Mouse (Mus musculus) thymus, postnatal 36 days (tissue): Measurements from ENCODE around the gene Pih1d1.
"Not testable (repeated sequence)": the region's sequence is repeated elsewhere in the genome, so short reads cannot be mapped to it uniquely, and the experiment has no call there.

Experiments used
- DNase-seq, 2 experiments: peaks; one replicate each; pipeline ENCODE4 v3.0.0; 2022; ENCODE audit warnings: mixed read lengths in 2 of 2

Pih1d1 gene

DNA sequence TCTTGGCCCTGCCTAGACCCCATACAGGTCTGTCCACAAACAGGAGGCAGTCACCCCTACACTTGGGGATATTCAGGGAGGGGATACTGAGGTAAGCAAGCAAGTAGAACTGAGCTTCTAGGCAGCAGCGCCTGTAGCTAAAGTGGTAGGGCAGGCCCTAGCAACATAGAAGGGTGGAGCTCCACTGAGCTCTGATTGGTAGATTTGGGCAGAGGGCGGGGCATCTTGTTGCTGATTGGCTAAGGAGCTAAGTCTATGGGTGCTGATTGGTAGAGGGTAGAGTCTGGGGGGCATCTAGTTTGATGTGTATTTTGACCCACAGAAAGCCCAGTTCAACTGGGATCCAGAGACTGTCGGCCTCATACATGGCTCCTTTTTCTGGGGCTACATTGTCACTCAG, 15.4 kb downstream of the Pih1d1 start:
- peak; percentile 24 to 32 for DNase-seq

DNA sequence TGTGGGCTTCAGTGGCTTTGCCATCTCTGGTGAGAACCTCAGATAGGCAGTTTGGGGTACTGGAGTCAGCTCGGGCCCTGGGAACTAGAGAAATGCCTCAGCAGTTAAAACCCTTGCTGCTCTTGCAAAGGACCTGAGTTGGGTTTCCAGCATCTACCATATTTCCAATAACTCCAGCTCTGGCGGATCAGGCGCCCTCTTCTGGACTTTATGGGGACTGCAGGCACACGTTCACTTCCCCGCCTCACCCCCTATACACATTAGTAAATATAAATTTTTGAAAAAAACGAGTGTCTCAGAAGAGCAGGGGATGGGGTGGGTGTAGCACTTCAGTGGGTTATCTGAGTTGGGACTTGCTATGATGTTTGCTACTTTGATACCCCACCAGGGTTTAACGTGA, 18.9 kb downstream of the Pih1d1 start:
- DNase-seq = peak; percentile 38 to 55

DNA sequence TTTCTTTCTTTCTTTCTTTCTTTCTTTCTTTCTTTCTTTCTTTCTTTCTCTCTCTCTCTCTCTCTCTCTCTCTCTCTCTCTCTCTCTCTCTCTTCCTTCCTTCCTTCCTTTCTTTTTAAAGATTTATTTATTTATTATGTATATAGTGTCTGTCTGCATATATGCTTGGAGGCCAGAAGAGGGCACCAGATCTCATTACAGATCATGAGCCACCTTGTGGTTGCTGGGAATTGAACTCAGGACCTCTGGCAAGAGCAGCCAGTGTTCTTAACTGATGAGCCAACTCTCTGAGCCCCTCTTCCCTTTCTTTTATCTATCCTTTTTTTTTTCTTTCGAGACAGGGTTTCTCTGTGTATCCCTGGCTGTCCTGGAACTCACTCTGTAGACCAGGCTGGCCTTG, 19.7 kb downstream of the Pih1d1 start:
- not testable (repeated sequence) for DNase-seq

DNA sequence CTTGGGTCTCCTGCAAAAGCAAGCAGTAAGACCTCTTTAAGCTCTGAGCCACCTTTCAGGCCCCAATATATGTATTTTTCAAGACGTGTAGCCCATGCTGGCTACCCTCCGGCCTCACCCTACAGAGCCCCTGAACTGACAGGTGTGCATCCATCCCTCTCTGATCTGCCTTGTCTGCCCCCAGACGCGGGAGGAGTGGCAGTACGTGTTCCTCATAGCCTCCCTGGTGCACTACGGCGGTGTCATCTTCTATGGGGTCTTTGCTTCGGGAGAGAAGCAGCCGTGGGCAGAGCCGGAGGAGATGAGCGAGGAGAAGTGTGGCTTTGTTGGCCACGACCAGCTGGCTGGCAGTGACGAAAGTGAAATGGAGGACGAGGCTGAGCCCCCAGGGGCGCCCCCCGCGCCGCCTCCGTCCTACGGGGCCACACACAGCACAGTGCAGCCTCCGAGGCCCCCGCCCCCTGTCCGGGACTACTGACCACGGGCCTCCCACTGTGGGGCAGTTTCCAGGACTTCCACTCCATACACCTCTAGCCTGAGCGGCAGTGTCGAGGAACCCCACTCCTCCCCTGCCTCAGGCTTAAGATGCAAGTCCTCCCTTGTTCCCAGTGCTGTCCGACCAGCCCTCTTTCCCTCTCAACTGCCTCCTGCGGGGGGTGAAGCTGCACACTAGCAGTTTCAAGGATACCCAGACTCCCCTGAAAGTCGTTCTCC, 20.6 kb downstream of the Pih1d1 start:
- DNase-seq = no peak

DNA sequence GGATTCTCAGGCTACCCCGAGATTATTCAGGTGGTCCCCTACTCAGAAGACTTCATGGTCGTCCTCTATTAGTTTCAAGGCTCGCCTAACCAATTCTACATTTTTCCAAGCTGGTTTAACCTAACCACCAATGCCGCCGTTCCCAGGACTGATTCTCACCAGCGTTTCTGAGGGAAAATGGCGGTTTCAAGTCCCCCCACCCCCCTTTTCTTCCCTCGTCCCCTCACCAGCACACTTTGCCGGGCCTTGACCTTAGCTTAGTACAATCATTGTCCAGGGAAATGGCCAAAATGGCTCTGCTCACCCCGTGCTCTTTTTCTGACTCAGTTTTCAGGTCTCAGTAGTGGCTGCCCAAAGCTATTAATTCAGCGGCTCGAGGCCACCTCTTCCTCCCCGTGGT, 21.3 kb downstream of the Pih1d1 start:
- DNase-seq = no peak

DNA sequence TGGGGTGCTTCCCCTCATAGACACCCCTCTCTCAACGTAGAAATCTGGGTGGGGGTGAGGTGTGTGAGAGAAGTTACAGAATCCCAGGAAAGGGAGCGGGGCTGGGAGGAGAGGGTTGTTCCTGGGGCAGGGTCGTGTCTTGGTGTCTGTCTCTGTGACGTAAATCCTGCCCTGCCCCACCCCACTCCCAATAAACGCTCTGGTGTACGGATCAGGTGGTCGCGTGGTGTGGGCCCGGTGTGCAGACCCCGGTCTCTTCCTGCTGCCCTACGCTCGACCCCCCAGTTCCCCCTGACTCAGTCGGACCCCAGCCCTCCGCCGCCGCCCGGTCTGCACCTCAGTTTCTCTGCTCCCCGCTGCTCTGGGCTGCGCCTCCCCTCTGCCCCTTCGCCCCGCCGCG, 21.8 kb downstream of the Pih1d1 start:
- DNase-seq = no peak

DNA sequence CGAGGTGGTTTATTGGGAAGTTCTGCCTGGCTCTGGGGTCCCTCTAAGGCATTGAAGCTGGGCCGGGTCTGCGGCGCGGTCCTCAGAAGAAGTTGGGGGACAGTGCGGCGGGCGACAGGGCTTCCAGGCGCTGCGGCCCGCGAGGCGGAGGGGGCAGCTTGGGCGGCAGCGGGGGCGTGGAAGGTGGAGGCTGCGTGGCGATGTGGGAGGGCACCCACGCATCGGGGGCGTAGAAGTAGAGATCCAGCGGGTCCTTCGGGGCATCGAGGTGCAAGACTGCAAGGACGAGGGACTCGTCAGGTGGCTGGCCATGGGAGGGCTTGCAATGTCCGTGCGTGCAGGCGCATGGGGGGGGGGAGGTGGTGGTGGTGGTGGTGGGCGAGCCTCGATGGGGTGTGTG, 22.3 kb downstream of the Pih1d1 start:
- DNase-seq = no peak

DNA sequence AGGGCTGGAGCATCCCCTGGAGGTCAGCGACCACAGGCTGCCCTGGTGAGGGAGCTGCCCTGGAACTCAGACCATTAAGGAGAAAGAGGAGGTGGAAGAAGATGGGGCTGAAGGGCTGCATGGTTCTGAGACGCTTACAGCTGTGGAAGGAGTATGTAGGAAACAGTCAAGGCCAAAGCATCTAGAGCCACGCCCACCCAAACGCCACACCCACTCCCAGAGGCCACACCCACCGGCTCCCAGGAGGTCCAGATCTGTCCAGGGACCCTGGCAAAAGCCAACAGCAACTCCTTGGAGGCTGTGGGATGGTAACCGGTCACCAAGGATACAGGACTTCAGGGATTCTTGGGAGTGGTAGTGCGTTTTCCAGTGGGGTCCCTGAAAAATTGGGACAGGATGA, 24.4 kb downstream of the Pih1d1 start:
- DNase-seq = no peak

DNA sequence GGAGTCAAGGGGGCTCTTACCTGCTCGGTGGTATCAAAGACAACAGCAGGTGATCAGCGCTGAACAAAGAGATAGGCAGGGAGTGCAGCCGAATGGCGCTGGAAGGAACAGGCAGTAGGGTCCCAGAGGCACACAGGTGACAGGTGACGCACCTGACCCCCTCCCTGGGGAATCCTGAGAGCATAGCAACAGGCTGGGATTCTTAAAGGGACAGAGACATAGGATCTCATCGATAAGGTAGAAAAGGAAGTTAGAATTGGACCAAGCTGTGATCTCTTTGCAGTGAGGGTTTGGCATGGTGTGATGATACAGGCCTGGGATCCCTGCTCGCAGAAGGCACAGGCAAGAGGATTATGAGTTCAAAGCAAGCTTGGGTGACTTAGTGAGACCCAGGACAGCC, 25.4 kb downstream of the Pih1d1 start, which contains the start of gene Gfy:
TSS of gene Gfy (minus strand) at position 101 of the 400 bp plus-strand sequence.
- no peak for DNase-seq

DNA sequence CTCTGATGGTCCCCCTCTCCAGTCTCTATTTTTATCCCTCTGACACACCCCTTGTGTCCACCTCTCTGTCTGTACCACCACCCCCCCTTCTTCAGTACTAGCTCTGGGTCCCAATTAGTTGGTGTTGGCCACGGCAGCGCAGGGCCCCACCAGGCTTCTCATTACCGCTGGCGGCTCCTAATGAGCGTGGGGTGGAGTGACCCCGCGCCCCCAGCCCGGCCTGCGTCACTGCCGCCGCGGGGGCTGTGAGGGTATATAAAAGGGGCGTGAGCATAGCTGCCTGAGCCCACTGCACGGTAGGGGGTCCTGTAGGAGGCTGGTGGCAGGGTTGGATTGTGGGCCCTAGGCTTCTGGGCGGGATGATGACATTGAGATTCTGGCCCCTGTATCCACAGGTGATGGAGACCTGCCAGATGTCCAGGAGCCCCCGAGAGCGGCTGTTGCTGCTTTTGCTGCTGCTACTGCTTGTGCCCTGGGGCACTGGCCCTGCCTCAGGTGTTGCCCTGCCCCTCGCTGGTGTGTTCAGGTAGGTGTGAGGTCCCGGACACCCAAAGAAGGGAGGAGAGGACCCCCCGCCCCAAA, 26.9 kb downstream of the Pih1d1 start, which contains the start of gene Pth2:
TSS of gene Pth2 (plus strand) at position 100 of the 582 bp plus-strand sequence.
- no peak for DNase-seq

DNA sequence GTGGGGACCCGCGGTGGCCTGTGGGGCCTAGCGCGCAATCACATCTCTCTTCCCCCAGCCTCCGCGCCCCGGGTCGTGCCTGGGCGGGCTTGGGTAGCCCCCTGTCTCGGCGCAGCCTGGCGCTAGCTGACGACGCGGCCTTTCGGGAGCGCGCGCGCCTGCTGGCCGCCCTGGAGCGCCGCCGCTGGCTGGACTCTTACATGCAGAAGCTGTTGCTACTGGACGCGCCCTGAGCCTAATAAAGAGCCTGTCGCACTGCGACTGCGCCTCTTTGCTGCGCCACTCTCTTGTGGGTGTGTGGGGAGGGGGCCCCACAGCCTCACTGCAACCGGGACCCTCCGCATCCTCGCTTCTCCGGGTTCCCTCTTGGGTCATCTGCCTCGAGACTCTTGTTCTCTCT, 27.4 kb downstream of the Pih1d1 start:
- DNase-seq = no peak

DNA sequence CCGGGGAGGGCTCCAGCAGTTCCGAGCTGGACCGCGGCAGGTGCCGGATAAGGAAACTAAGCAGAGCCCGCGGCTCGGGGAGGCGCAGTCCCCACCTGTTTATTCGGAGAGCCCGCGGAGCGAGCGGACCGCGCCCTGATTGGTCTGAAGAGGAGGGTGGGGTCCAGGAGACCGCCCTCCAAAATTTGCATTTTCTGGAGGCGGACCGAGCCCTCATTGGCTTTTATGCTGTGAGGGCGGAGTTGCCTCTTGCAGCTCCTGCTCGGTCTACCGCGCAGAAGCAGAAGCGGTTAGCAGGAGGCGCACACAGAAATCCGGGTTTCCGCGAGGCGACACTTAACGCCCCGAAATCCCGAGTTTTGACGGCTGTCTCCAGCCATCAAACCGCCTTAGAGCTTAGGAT, 28.1 kb downstream of the Pih1d1 start:
- DNase-seq = peak; percentile 81 to 89

DNA sequence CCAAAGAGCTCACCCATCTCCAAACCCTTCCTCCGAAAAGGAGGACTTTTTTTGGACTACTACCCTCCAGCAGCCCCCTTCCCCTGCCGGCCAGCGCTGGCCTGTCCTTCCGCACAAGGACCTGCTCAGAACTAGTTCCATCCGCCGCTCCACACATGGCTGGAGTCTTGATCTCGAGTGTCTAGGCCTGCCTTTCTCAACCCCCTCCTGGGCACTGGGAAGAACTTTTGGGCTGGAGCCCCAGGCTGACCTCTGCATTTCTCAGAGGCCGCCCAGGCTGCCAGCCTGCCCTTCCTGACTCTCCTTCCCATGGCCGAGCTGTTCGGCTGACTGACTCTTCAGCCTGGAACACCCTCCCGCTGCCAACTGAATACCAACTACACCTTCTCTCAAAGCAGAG, 28.5 kb downstream of the Pih1d1 start:
- no peak for DNase-seq

DNA sequence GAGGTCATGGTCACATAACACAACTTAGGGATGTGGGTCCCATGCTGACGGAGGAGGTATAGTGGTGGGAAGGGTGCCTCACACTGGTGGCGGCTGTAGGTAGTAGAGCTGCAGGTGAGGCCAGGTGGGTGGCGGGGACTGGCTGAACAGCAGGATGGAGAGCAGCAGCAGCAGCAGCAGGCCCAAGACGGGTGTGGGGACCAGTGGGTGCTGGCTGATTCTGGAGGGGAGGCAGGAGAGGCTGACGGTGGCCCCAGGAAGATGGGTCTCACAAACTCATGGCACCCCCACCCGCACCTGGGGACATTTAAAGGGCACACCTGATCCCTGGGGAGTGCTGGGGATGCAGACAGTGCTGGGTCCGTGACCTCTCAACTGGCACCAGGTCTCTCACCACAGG, 29.6 kb downstream of the Pih1d1 start:
- DNase-seq = no peak

DNA sequence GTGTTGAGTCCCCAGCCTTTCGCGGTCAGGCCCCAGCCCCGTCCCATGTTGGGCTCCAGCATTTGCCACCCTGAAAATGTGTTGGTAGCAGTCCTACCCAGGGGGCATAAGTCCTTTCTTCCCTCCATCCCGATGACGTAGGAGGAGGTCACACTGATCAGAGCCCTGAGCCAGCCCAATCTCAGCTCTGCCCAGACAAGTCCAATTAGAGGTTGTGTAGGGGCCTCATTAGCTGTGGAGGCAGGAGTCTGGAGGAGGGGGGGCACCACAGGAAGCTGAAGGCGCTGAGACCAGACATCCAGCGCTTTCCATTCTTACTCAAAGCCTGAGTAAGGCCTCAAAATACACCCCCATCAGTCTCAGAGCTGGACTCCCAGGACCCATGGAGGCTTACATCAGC, 31.8 kb downstream of the Pih1d1 start:
- DNase-seq = no peak

DNA sequence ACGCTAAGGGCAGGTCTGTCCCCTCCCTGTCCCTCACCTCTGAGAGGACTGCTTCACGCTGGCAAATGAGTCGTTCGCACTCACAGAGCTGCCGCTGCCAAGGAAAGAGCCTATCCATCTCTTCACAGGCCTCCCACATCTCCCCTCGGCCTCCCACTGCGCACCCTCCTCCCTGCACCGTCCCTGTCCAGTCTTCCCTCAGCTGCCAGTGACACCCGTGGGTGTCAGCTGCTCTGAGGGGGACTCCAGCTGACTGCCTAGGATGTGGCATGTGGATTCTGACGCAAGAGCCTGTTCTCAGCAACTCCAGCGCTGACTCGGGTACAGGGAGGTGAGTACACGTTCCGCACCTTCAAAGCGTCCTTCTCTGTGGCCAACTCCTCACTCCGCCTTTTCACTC, 35.5 kb downstream of the Pih1d1 start:
- no peak for DNase-seq

DNA sequence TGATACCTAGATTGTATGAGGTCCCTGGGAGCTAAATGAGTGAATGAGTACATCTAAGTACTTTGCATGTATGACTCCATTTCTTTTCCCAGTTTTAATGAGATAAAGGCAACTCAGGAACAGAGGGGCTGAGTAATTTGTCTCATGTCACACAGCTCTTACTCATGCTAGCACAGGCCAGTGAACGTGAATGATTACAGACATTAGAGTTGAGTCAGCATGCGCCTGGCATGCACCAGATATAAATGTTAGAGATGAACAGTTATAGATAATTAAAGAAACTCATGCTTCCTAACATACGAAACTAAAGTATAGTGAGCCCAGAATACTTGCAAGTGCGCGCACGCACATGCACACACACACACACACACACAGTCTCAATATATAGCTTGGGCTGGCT, 36.1 kb downstream of the Pih1d1 start:
- DNase-seq = no peak

DNA sequence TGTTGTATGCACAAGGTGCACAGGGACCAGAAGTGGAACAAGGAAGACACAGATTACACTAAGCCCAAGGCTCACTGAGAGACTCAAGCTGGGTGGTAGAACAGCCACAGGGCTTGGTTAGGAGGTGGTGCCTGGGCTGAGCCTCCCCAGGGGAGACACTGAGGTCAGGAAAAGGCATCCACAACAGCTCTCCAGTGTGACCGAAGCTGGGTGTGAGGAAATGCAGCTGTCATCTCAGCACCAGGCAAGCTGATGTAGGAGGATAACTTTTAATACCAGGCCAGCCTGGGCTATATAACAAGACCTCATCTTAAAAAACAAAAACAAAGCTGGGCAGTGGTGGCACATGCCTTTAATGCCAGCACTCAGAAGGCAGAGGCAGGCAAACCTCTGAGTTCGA, 37.1 kb downstream of the Pih1d1 start:
- DNase-seq = no peak

DNA sequence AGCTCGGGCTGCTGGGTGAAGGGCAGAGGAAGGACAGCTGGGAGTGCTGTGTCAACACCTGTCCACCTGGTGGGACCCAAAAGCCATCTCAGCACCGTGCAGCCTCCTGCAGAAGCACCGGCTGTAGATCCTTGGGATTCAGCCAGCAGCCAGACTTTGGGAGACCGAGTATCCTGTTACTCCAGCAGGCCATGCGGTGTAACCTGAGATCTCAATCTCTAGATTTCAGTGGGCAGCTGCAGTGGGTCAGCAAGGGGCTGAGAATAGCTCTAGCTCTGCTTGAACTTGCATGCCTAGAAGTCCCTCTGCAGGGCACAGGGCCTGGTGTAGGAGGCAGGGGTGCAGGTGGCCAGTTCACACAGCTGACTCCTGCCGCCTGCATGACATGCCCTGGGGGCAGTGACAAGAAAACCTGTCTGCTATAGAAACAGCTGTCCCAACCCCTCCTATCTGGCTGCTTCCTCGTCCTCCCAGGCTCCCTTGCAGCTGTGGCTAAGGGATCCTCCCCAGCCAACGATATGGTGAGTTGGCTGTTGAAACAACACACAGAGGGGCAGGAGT, 37.8 kb downstream of the Pih1d1 start:
- DNase-seq = no peak

DNA sequence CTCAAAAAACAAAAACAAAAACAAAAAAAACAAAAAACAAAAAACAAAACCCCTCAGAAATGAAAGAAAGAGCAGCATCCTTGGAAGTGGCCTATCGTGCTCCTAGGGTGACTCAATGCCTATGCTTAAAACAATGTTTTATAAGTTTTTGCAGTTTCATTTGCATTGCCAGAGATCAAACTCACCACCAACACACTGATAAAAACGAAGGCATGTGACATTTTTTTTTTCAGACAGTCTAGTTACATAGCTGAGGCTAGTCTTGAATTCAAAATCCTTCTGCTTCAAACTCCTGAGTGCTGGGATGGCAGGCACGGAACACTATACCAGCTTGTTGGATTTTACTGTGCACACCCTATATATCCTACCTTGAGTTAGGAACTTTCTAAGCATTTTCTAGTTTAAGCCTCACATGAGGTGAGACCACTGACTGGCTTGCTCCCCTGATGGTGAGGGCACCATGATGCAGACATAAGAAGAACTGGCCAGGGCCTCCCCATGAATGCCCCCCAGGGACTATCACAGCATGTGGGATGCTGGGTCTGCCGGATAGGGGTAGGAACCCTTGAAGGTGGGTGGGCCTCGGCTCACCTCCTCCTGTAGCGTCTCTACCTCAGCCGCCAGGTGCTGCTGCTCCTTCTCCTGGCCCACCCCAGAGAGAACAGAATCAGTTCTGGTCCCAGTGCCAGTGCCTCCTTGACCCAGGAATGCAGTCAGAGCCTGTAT, 38.6 kb downstream of the Pih1d1 start:
- DNase-seq = no peak

DNA sequence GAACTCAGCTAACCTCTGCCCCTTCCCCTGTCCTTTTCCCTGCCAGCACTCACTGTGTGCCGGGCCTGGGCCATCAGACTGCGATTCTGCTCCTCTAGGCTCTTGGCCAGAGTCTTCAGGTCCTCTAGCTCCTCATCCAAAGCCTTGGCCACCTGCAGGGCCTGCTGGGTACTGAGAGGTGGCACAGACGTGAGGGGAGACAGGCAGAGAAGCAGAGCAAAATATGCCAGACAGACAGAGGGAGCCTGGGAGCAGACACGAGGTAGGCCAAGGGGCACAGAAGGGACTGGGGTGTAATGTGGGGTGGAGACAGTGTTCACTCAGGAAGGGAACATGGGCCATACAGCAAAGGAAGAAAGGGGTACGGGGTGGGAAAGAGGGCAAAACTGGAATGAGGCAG, 39.3 kb downstream of the Pih1d1 start:
- no peak for DNase-seq

DNA sequence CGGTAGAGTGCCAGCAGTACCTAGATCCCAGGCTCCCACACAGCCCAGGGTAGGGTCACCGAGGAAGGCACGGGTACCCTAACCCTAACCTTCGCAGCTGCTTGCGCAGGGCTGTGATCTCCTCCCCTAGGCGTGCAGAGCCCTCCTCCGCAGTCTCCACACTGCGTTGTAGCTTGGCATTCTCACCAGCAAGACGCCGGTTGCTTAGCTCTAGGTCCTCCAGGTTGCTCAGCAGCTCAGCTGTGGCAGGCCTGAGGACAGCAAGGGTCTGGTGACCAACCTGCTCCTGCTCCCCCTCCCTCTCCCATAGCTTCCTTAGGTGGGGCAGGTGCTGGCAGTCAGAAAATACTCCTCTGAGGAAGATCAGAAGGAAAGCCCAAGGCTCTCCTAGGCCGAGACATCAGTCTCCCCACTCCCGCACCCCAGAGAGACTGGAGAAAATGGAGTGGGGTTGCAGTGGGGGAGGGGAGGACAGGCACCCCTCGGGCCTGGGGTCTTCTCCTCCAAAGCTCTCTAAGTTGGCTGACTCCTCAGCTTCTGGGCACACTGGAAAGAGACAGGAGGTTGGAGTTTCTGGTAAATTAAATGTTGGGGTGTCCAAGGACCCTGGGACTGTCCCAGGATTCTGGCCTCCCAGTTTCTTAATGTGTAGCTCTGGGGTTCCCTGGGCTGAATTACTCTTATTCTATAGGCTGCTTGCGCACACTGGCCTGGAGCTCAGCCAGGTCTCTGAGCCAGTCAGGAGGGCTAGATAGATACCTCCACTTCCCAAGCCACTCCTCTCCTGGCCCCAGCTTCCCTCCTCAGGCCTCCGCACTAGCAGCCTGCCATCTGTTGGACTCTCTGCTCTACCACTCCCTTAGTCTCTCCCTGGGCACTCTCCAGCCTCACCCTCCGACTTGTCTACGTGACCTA, 40.0 kb downstream of the Pih1d1 start:
- DNase-seq = no peak
